Mouse (Mus musculus): ENCODE data around the gene Olfr370. TPM values are rescaled to one million over a fixed set of nuclear protein-coding genes. Genes with fewer than 3 reads are reported as not detected.

The Olfr370 gene
- not detected in 2 replicates for total RNA-seq (2012; rRNA removed)
- total RNA-seq (2014; rRNA removed), result not detected in 2 replicates
- 0.10 TPM in 1 of 2 replicates, not detected in the other for polyA plus RNA-seq (2012; ENCODE audit: insufficient read length, low read depth)

GRCm38 (mm10) chr8:83535736-83536135 lies at the start of gene Olfr370:
Gene Olfr370 (plus strand): TSS chr8:83535780.
- Histone ChIP-seq H3K36me3 (replicated peaks in 1 of 2; ENCODE audit: control insufficient read depth in 1 of 2, insufficient read depth in 1 of 2, low read length in 1 of 2) (no peaks in the 10 kb centered on the region), H3K79me2 (replicated peaks; ENCODE audit: control insufficient read depth, extremely low read depth, insufficient read depth, poor library complexity, severe bottlenecking) (no peaks in the 10 kb centered on the region), H3K27me3 (replicated peaks) (peaks cover 27% of the 10 kb centered on the region), H3K4me1 (ENCODE audit: control insufficient read depth in 1 of 2, insufficient read depth in 2 of 2) (no peaks in the 10 kb centered on the region), H3K4me3 (replicated peaks in 1 of 3; ENCODE audit: low read depth in 2 of 3, low read length in 2 of 3, poor library complexity in 1 of 3) (no peak within 1 kb of the TSS), H3K9ac (ENCODE audit: insufficient read depth, low read depth) (no peak within 1 kb of the TSS), H3K9me3 (replicated peaks; ENCODE audit: low read length) (no peaks in the 10 kb centered on the region), H3K27ac (ENCODE audit: insufficient read depth, low read depth) (no peak within 1 kb of the TSS), H3K4me2 (ENCODE audit: insufficient read depth, low read depth, poor library complexity, severe bottlenecking) (no peak within 1 kb of the TSS)
- in situ Hi-C loops (cut with MboI; ENCODE audit: low pct_ligation_motif_present, low pct_unique_long_range_greater_than_20kb, low sequenced_read_pairs), result no loop called here
- TF ChIP-seq GABPA (IDR thresholded peaks at IDR 0.05; ENCODE audit: insufficient replicate concordance, low read depth, low read length), result no peak
- TF ChIP-seq RCOR1 (conservative IDR thresholded peaks at IDR 0.05; ENCODE audit: low read depth, low read length), result no peak
- no peak for TF ChIP-seq TBP (conservative IDR thresholded peaks at IDR 0.05; ENCODE audit: low read depth, low read length)
- no peak for TF ChIP-seq EP300 (IDR thresholded peaks at IDR 0.05; ENCODE audit: low read length)
- no peak for TF ChIP-seq IRF4 (IDR thresholded peaks at IDR 0.05; ENCODE audit: low read depth, low read length)
- TF ChIP-seq SMC3 (IDR thresholded peaks at IDR 0.05; ENCODE audit: low read depth, low read length), result no peak
- TF ChIP-seq USF1 (IDR thresholded peaks at IDR 0.05; ENCODE audit: low read depth, low read length), result no peak
- TF ChIP-seq BHLHE40 (IDR thresholded peaks at IDR 0.05; ENCODE audit: low read depth, low read length), result no peak
- no peak for TF ChIP-seq KAT2A (IDR thresholded peaks at IDR 0.05; ENCODE audit: insufficient replicate concordance, low read length)
- TF ChIP-seq NRF1 (IDR thresholded peaks at IDR 0.05; ENCODE audit: low read depth, low read length), result no peak
- no peak for TF ChIP-seq MAX (IDR thresholded peaks at IDR 0.05; ENCODE audit: low read length)
- TF ChIP-seq JUN (IDR thresholded peaks at IDR 0.05; ENCODE audit: insufficient read depth, low read depth, low read length), result no peak
- no peak for TF ChIP-seq MAFK (IDR thresholded peaks at IDR 0.05; ENCODE audit: insufficient replicate concordance, low read length)
- no peak for TF ChIP-seq ELF1 (IDR thresholded peaks at IDR 0.05; ENCODE audit: low read depth, low read length)
- no peak for TF ChIP-seq ZMIZ1 (IDR thresholded peaks at IDR 0.05; ENCODE audit: low read depth, low read length)
- TF ChIP-seq POLR2AphosphoS2 (IDR thresholded peaks at IDR 0.05; ENCODE audit: low read depth, low read length), result no peak
- no peak for TF ChIP-seq MXI1 (IDR thresholded peaks at IDR 0.05; ENCODE audit: low read depth, low read length)
- TF ChIP-seq HCFC1 (IDR thresholded peaks at IDR 0.05; ENCODE audit: low read depth, low read length), result no peak
- TF ChIP-seq ZNF384 (IDR thresholded peaks at IDR 0.05; ENCODE audit: low read depth, low read length), result no peak
- DNase-seq (ENCODE audit: extremely low read depth), result no peak
- dilution Hi-C loops (cut with MboI; ENCODE audit: extremely low pct_ligation_motif_present, extremely low pct_unique_long_range_greater_than_20kb, low sequenced_read_pairs), result no loop called here

GRCm38 (mm10) chr8:83511696-83512095 lies 23.9 kb upstream of the Olfr370 start:
- dilution Hi-C loops (cut with MboI; ENCODE audit: extremely low pct_ligation_motif_present, extremely low pct_unique_long_range_greater_than_20kb, low sequenced_read_pairs), result no loop called here
- no peak overlapping the region for H3K4me2 ChIP-seq (ENCODE audit: insufficient read depth, low read depth, poor library complexity, severe bottlenecking)
- H3K27me3 ChIP-seq (replicated peaks), result peaks cover 6% of the 10 kb centered on the region

More at GRCm38 (mm10) chr8:83511696-83512095, 23.9 kb upstream of the Olfr370 start:
- no peak overlapping the region for H3K9ac ChIP-seq (ENCODE audit: insufficient read depth, low read depth)
- no peaks in the 10 kb centered on the region for H3K79me2 ChIP-seq (replicated peaks; ENCODE audit: control insufficient read depth, extremely low read depth, insufficient read depth, poor library complexity, severe bottlenecking)
- H3K36me3 ChIP-seq (replicated peaks in 1 of 2; ENCODE audit: control insufficient read depth in 1 of 2, insufficient read depth in 1 of 2, low read length in 1 of 2), result no peaks in the 10 kb centered on the region
- no peak for DNase-seq (ENCODE audit: extremely low read depth)
- TF ChIP-seq POLR2AphosphoS2 (IDR thresholded peaks at IDR 0.05; ENCODE audit: low read depth, low read length) (no peak), MYC (IDR thresholded peaks at IDR 0.05; ENCODE audit: low read depth, low read length) (no peak), JUND (conservative IDR thresholded peaks at IDR 0.05; ENCODE audit: low read depth, low read length) (no peak), TCF12 (IDR thresholded peaks at IDR 0.05; ENCODE audit: low read depth, low read length) (no peak), ELF1 (IDR thresholded peaks at IDR 0.05; ENCODE audit: low read depth, low read length) (no peak), CTCF (conservative IDR thresholded peaks at IDR 0.05 in 1 of 2, IDR thresholded peaks at IDR 0.05 in 1 of 2; ENCODE audit: low read depth in 2 of 2, low read length in 2 of 2) (no peak), ETS1 (conservative IDR thresholded peaks at IDR 0.05; ENCODE audit: low read depth, low read length) (no peak), IRF4 (IDR thresholded peaks at IDR 0.05; ENCODE audit: low read depth, low read length) (no peak), CHD2 (IDR thresholded peaks at IDR 0.05; ENCODE audit: low read length) (no peak), RAD21 (IDR thresholded peaks at IDR 0.05; ENCODE audit: low read depth, low read length) (no peak), USF2 (conservative IDR thresholded peaks at IDR 0.05; ENCODE audit: low read depth, low read length) (no peak), GABPA (IDR thresholded peaks at IDR 0.05; ENCODE audit: insufficient replicate concordance, low read depth, low read length) (no peak), NELFE (IDR thresholded peaks at IDR 0.05; ENCODE audit: low read depth, low read length) (no peak)
- H3K4me3 ChIP-seq (replicated peaks in 1 of 3; ENCODE audit: low read depth in 2 of 3, low read length in 2 of 3, poor library complexity in 1 of 3), result no peak overlapping the region
- in situ Hi-C loops (cut with MboI; ENCODE audit: low pct_ligation_motif_present, low pct_unique_long_range_greater_than_20kb, low sequenced_read_pairs), result no loop called here
- peaks cover 8% of the 10 kb centered on the region for H3K9me3 ChIP-seq (replicated peaks; ENCODE audit: low read length)
- no peaks in the 10 kb centered on the region for H3K4me1 ChIP-seq (ENCODE audit: control insufficient read depth in 1 of 2, insufficient read depth in 2 of 2)
- no peak overlapping the region for H3K27ac ChIP-seq (ENCODE audit: insufficient read depth, low read depth)

All from CH12.LX (cell line).